Mouse (Mus musculus): Measurements from ENCODE around the gene Ap1s3.

The Ap1s3 gene

GRCm38 (mm10) chr1:79671543-79672337 lies at the start of gene Ap1s3:
Ap1s3 (minus strand) TSS chr1:79671972.
- DNase-seq (ENCODE audit: low spot score), result peak; percentile 15

GRCm38 (mm10) chr1:79714152-79714923 lies 42.6 kb upstream of the Ap1s3 start:
- DNase-seq (ENCODE audit: low spot score), result no peak

- no peak for DNase-seq (ENCODE audit: low spot score)
Observed at GRCm38 (mm10) chr1:79713081-79713480, 41.3 kb upstream of the Ap1s3 start.

DNA sequence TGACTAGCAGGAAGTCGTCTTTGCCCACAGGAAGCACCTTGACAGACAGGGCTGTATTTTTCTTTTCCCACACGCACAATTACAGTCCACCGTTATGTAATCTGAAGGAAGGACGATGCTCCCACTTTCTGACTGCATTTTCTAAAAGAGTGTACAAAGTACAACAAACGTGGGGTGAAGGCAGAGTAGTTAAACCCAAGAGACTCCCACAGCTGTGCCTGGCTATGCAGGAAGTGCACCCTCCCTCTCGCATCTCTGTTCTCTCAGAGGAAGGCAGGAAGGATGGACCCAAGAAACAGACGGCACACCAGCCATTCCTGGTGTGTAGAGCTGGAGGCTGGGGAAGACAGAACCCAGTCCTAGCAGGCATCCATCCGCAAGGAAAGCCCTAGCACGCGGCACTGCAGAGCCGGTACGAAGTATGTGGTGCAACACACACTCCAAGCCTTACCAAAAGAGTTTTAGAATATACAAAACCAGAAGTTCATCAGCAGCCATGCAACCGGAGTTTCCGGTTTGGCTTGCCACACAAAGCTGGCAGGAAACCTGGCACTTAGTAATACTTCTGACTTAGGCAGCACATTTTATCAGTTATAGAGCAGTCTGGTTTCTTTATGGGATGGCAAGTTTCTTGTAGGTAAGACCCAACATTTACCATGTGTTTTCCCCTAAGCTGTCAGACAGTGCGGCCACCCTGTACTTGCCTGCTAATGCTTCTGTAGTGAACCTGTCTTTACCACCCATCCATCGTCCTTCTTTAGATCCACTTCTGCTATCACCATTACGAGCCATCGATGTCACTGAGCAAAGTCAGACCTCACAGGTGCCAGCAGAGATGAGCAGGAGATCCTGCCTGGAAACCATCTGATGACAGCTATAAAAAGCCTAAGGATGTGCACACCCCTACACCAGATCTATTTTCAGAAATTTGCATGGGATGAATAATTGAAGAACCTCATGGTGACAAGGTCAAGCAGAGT lies 39.7 kb upstream of the Ap1s3 start:
- no peak for DNase-seq (ENCODE audit: low spot score)

- no peak for DNase-seq (ENCODE audit: low spot score)
Observed at GRCm38 (mm10) chr1:79710678-79711077, 38.9 kb upstream of the Ap1s3 start.

DNA sequence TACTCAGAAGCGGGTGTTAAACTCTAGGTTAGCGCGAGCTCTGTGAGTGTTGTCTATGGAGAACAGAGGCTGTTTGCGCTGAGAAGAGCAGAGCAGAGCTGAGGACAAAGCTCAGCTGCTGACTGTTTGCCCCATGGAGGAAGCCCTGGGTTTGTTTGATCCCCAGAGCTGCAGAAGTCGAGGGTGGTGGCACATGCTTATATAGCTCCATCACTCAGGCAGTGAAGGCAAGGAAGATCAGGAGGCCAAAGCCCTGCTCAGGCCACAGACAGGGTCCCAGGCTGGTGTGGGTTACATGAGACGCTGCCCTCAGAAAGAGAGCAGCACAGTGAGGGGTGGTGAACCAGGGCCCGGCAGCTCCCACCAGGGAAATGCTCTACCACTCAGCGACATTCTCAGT lies 38.4 kb upstream of the Ap1s3 start:
- no peak for DNase-seq (ENCODE audit: low spot score)

- DNase-seq (ENCODE audit: low spot score), result no peak
Observed at GRCm38 (mm10) chr1:79707383-79707782, 35.6 kb upstream of the Ap1s3 start.

- no peak for DNase-seq (ENCODE audit: low spot score)
Observed at GRCm38 (mm10) chr1:79706707-79707106, 34.9 kb upstream of the Ap1s3 start.

DNA sequence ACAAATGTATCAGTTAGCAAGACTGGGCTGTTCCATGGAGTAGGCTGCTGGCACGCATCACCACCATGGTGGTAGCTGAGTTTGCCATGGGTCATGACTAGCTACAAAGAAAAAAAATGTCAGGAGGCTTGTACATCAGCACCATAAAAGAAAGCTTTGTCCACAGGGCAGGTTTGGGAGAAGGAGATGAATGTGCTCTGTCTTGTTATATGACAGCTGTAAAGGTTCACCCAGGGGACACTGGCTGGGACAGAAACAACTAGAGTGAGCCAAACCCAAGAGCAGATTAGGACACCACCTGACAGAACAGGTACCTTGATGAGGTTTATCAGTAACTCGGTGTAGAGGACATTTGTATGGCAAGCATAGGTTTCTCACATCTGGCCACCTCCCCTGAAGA lies 32.9 kb upstream of the Ap1s3 start:
- DNase-seq (ENCODE audit: low spot score), result no peak

DNA sequence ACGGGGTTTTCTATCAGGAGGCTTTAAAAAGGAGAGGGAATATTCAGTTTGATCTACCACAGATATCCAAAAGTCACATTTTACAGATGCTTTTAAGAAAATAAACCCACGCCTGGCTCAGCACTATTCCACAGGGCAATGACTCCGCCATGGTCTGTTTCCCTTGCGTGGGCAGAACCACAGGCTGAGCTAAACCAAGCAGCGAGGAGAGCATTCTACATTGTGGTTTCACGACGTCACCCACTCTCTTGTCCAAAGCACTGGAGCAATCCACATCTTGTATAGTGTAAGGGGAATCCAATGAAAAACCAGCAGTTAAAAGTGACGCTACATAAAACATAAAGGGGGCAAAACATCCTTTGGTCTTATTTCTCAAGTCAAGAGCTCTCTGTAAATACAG lies 31.7 kb upstream of the Ap1s3 start:
- no peak for DNase-seq (ENCODE audit: low spot score)

DNA sequence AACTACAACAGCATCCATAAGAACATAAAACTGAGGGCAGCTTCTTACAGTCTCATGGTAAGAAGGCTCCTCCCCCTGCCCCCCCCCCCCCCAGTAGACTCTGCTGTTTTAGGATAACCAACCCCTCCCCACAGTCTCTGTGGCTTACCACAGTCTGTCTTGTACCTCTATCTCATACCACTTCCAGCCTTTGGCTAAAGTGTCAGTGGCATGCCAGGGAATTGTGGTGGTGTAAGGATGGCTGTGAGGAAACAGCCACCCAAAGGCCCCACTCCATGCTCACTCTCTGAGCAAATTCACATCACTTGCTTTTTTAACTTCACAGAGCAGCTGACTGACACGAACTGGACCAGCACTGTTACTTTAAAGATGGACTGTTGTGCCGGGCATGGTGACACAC lies 26.7 kb upstream of the Ap1s3 start:
- no peak for DNase-seq (ENCODE audit: low spot score)

GRCm38 (mm10) chr1:79697382-79697781 lies 25.6 kb upstream of the Ap1s3 start:
- peak; percentile 40 for DNase-seq (ENCODE audit: low spot score)

GRCm38 (mm10) chr1:79696933-79697332 lies 25.2 kb upstream of the Ap1s3 start:
- DNase-seq (ENCODE audit: low spot score), result no peak

DNA sequence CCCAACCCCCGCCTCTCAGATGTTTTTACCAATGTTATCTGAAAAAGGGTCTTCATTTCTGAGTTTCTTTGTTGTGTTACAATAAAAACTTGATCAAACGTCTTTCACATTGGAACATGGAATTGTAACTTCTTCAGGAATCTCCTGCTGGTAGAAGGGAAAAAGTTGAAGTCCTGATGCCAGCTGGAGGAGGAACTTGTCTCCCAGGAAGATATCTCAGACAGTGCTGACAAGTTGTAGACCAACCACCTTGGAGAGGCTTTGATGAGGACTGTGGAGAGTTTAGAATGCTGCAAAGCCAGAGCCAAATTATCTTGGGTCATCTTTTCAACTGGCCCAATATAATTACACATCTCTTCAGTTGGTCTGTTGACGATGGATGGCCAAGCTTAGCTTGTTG lies 20.7 kb upstream of the Ap1s3 start:
- no peak for DNase-seq (ENCODE audit: low spot score)

- DNase-seq (ENCODE audit: low spot score), result no peak
Observed at GRCm38 (mm10) chr1:79687254-79687653, 15.5 kb upstream of the Ap1s3 start.

DNA sequence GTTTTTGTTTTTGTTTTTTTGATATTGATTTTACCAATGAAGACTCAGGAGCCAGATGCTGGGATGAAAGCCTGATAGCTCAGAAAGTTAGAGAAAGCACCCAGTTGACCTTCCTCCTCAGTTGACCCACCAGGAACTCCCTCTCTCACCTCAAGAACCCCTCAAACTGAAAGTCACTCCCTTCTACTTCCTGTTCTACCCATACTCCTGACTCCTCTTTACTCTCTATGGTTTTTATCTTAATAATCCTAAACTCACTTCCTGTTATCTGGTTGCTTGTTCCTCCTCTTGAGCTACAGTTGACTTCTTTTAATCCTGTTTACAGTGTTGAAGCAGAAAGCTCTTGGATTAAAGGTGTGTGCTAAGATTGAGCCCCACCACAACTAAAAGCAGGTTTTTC lies 12.3 kb upstream of the Ap1s3 start:
- DNase-seq (ENCODE audit: low spot score), result no peak

DNA sequence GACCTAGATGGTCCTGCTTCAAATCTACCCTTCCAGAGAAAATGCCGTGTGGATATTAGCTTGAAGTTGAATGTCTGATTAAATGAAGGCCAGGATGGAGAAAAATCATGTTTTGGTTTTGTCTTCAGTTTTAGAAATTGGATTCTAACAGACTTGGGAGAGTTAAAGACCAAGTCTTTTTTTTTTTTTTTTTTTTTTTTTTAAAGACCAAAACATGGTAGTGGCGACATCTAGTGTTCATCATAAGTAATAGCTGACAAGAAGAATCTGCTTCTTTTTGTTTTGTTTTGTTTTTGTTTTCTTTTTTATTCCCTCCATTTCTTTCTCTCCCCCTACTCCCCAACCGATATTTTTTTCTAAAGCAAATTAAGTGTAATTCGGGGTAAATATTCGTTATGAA lies 11.2 kb upstream of the Ap1s3 start:
- DNase-seq (ENCODE audit: low spot score), result no peak

- no peak for DNase-seq (ENCODE audit: low spot score)
Observed at GRCm38 (mm10) chr1:79680777-79681176, 9.0 kb upstream of the Ap1s3 start.

DNA sequence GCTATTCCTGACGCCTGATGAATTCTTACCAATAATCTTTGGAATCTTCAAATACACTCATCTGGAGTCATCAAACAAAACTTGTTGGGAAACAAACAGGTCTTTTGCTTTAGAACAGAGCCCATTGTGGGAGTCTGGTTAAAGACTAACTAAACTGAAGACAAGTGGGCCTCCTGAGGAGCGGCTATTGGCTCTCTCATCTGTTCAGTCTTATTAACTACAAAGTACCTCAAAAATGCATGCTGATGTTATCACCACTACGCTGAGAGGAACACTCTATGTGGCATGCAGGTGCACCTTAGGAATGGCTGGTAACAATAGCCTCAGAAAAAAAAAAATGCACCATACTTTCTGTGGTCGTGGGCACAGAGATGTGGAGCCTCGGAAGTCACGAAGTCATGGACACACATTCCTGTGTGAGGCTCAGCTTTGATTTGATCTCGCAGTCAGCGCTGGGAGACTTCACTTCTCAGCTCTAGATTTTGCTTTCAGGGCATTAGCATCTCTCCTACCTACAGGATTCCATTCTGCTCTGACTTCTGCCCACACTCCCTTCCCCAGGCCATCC lies 6.4 kb upstream of the Ap1s3 start:
- no peak for DNase-seq (ENCODE audit: low spot score)

- no peak for DNase-seq (ENCODE audit: low spot score)
Observed at GRCm38 (mm10) chr1:79675716-79676115, 3.9 kb upstream of the Ap1s3 start.

- no peak for DNase-seq (ENCODE audit: low spot score)
Observed at GRCm38 (mm10) chr1:79671196-79671542, 603 bp downstream of the Ap1s3 start.

GRCm38 (mm10) chr1:79669419-79669974 lies 2.3 kb downstream of the Ap1s3 start:
- no peak for DNase-seq (ENCODE audit: low spot score)

All from layer of hippocampus, adult 11-12 months (tissue).